Mouse (Mus musculus): ENCODE measurements around the gene Dhx57.
"Not testable (repeated sequence)": the region's sequence is repeated elsewhere in the genome, so short reads cannot be mapped to it uniquely, and the experiment has no call there.

Dhx57 gene

DNA sequence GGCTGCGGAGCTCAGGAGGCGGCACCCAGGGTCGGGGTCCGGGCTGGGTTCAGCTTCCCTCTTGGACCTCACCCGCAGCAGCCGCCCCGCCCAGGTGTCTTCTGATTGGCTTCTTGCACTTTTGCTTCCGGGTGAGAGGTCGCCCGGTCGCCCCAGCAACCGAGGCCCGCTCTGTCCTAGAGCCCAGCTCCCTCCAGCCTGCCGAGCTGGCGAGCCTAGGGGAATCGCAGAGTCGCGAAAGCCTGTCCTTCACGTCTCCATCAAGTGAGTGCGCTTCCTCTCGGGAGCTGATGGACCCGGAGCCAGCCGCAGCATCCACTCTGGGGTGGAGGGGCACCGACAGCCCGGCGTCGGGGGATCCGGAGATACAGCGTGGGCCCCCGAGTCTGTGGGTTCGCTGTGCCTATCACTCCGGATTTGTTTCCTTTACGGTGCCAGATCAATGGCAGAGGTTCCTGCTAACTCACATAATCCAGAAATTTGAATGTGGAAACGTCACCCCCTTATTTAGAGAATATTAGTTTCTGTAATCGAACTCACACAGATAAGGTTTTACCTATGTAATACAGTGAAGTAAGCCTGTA lies at the start of gene Dhx57, which contains the start of gene Morn2:
Dhx57 (minus strand) TSS at position 403 of the 584 bp plus-strand sequence.
Morn2 (plus strand) TSS at position 130 of the 584 bp plus-strand sequence.
- peak; percentile 92 to 94 for DNase-seq

DNA sequence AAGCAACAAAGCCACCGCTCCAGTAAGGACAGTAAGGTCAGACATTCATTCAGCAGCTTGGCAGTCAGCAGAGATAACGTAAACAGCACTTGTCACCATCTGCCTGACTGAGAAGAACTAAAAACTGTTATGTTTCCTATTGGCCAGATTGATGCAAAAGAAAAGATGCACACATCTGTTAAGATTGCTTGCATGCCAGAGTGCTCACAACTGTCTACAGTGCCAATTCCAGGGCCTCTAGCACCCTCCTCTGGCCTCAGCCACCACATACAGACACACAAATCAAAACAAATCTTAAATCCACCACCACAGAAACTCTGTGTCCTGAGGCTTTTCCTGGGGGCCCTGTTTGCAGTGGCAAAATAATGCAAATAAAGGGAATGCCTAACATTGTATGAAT lies 42.1 kb upstream of the Dhx57 start:
- no peak for DNase-seq

DNA sequence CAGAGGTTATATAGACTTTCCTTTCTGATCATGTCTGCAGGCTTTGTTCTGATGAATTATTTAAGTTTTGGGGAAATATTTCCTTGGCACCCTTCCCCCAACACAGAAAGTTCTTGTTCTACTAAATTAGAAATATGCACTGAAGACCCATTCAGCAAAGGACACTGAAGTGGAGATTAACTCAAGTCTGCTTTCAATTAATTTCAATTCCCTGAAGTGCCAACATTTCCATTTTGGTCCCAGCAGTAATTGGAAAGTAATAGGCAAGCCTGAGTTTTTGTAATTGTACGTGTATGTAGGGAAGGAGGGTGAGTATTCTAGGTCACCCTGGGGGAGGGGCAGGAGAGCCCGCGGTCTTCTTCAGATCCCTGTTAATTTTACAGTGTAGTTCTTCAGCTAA lies 36.2 kb upstream of the Dhx57 start:
- no peak for DNase-seq

DNA sequence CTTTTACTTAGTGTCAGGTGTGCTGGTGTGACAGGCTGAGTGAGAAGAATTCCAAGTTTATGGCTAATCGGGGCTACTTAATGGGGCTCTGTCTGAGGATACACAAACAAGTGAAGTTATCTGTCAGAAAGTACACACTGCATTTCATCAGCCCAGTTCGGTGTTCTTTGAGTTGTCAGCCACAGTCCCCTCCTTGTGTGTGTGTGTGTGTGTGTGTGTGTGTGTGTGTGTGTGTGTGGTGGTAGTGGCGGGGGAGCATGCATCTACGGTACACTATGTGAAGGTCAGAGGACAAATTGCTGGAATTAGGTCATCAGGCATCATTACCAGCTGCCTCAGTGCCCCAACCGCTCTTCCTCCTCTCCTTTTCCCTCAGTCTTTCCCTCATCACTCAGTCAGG lies 35.2 kb upstream of the Dhx57 start:
- DNase-seq, result no peak

DNA sequence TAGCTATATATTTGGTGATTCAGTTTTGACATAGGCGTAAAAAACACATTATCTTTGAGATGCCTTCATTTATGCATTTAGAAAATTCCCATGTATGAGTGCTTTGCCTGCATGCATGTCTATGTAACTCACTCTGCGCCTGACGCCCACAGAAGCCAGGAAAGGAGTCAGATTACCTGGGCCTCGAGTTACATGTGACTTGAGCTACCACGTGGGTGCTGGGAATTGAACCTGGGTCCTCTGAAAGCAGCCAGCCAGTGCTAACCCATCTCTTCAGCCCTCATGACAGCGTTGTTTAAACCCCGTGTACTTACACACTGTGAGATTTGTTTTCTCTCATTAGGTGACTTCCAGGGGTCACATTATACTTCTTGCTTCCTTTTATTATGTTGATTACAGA lies 34.2 kb upstream of the Dhx57 start:
- DNase-seq, result no peak

DNA sequence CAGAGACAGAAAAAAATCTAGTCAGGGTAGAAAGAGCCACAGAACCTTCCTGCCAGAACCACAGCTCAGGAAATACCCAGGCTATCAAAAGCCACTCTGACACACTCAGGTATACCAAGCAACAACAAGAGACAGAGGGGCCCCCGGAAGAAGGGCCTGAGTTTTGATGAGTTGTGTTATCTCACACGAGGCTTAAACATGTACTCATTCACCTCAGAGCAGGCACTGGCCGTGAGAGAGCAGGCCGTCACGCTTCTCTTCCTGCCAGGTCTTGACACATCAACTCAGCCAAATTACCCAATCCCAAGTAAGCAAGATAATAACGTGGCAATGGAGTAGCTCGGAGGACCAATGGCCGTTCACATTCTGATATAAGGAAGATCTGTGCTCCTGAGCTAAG lies 33.4 kb upstream of the Dhx57 start:
- DNase-seq, result no peak

DNA sequence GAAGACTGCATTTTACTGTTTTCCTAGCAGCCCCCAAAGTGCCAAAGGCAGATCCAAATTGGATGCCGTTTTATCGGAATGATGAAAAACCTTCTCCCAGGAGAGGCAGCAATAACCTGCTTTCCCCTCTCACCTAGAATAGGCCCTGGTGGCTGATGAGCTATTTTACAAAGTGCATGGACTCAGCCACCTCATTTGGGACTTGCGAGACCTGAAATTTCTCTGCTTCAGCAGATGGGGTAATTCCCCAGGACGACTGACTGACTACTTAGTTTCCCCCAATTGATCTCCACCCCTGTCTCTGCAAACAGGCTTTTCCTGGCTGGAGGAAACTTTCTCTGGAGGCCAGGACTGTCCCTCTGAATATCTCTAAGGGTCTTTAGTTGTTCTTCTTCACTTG lies 32.7 kb upstream of the Dhx57 start:
- no peak for DNase-seq

GRCm38 (mm10) chr17:80322228-80322627 lies 32.0 kb upstream of the Dhx57 start:
- DNase-seq, result no peak

- no peak for DNase-seq
These were observed 22.1 kb upstream of the Dhx57 start for GRCm38 (mm10) chr17:80312405-80312804.

DNA sequence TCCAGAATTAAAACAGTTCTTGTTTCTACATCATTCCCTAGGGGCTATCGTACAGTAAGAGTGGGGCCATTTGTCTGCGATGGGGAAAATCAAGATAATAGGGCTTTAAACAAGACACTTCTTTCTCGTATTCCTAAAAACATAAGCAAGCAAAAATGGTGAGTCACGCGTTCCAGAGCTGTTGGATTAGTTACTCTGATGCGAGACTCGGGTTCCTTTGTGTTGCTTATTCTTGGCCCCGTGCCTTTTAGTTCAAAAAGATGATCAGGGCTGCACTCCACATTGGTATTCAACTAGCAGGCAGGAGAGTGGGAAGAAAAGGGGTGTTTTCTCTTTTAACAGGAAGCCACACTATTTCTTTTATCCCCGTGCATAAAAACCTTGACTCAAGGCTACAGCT lies 21.5 kb upstream of the Dhx57 start:
- DNase-seq, result no peak

GRCm38 (mm10) chr17:80307251-80307650 lies 17.0 kb upstream of the Dhx57 start, which contains the start of gene Arhgef33:
Gene Arhgef33 (plus strand): TSS chr17:80307407.
- no peak for DNase-seq

- no peak for DNase-seq
These were observed 8.6 kb upstream of the Dhx57 start for GRCm38 (mm10) chr17:80298844-80299243.

DNA sequence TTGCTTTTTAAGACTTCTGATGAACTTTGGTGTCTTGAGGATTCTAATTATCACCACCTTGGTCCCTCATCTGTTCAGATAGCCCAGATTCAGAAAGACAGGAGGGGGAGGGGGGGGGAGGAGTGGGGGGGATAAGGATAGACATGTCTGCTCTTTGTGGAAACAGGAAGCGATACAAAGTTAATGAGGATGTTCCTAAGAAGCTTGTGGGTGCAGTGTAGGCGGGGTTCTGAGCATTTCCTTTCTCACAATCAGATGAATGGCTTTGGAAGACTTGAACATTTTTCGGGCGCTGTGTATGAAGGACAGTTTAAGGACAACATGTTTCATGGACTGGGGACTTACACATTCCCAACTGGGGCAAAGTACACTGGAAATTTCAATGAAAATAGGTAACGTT lies 5.0 kb upstream of the Dhx57 start:
- no peak for DNase-seq

DNA sequence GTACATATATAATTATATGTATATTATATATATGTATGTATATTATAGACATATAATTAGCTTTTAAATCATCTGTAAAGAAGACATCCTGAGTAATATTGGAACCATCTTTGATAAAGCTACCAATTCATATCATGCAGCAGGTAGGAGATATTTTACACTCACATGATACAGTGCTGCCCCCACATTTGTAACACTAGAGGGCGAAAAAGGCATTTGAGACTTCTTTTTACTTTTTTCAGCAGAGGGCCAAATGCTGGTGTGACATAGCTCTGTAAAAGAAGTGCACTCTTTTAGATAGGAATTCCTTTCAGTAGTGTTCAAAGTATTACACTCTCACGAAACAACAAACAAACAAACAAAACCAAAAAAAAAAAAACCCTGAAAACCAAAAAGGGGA lies 872 bp upstream of the Dhx57 start:
- DNase-seq, result no peak

GRCm38 (mm10) chr17:80289280-80290073 lies 799 bp downstream of the Dhx57 start:
- no peak for DNase-seq

DNA sequence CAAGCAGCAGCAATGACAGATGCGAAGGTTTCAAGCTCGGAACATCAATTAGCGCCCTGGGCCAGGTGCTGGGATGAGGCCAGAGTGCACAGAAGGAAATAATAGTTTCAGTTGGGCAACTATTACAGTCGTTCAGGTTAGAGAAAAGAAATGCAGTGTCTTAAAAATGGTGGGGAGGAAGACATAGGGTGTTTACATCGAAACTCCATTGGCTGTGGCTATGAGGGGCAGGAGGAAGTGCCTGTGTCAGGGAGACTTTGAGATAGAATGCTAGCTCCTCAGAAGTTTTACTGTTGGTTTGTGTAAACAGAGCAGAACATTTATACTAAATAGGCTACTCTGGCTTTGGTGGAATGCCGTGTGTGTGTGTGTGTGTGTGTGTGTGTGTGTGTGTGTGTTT lies 2.3 kb downstream of the Dhx57 start:
- no peak for DNase-seq

DNA sequence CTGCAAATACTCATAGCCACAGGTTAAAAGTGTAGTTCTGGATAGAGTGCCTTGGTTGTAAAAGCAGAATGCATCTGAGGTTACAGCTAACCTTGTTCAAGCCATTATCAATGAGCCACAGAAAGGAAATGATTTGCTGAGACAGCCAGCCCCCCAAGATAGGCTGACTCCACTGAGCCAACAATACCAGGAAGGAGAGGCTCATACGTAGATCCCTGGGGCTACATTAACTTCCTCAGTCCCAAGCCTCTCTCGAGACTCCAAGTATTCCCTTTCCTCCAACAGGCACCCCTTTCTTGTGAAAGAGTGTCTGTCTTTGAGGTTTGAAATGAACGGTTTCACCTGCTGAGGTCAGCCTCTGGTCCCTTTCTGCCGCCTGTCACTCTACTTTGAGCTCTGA lies 5.8 kb downstream of the Dhx57 start:
- no peak for DNase-seq

DNA sequence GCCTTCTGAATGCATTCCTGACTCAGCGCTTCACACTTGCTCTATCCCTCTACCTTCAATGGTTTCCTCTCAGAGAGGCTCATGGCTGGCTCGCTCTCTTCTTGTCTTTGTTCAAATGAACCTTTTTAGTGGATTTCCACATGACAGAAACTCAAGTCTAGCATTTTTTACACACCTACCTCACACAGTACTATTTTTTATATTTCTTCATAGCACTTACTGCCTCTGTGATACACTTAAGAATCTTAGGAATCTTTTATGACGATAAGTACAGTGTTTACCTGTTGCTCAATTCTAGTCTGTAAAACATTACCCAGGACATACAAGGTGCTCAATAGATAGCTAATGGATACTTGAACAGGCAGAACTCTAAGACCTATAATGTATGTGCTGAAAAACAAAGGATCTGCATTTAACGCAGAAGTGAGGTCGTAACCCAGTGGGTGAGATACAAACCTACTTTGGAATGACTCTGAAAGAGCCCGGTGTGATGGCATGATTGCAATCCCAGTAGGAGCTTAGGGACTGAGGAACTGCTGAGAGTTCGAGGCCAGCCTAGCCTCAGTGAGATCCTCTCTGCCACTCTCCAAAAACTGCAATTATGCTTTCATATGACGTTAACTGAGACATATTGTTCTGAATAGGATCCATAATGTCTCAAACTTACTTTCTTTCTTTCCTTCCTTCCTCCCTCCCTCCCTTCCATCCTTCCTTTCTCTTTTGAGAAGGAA lies 10.8 kb downstream of the Dhx57 start:
- no peak for DNase-seq

GRCm38 (mm10) chr17:80278255-80278654 lies 12.0 kb downstream of the Dhx57 start:
- DNase-seq, result no peak

GRCm38 (mm10) chr17:80270622-80271021 lies 19.7 kb downstream of the Dhx57 start:
- DNase-seq, result not testable (repeated sequence)

GRCm38 (mm10) chr17:80268151-80268550 lies 22.1 kb downstream of the Dhx57 start:
- DNase-seq, result no peak

DNA sequence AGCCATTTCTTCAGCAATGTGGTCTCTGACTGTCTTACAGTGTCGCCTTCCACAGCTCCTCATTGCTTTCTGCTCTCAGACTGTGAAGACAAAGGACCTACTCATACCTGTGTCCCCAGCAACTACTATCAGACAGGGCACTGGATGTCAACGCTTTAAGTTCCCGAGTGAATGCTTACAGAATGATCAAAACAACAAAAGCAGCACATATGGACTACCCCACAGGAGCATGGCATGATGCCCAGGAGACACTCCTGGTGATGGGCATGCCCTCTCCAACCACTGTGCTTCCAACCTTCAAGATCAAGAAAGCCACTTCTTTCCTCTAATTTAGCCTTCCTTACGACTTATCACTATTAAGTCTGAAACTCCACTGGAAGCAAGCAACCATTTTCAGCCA lies 23.2 kb downstream of the Dhx57 start:
- DNase-seq, result no peak

DNA sequence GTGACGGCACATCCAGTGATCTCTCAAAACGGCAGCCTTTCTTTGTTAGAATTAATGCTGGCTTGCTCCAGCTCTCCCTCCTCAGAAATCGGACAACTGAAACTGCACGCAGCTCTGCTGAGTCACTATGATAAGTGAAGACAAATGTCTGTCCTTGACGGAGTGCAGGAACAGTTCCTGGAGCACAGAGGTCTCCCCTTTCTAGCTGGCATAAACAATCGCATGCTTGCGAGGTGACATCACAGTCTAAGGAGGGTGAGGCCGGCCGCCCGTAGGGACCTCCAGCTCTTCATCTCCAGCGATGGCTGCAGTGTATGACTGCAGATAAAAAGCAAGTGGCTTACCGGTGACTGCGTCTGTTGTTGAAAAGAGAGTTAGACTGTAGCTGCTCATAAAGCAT lies 35.1 kb downstream of the Dhx57 start:
- no peak for DNase-seq

- DNase-seq, result no peak
These were observed 35.9 kb downstream of the Dhx57 start for GRCm38 (mm10) chr17:80254421-80254820.

All from thymus, adult 18-20 months (tissue).